Mouse (Mus musculus): Measurements from ENCODE around the gene Stard13. TPM values are rescaled to one million over a fixed set of nuclear protein-coding genes. Genes with fewer than 3 reads are reported as not detected.

The Stard13 gene
- polyA plus RNA-seq, 1 experiment from 2014 or later: 10.9 TPM

DNA sequence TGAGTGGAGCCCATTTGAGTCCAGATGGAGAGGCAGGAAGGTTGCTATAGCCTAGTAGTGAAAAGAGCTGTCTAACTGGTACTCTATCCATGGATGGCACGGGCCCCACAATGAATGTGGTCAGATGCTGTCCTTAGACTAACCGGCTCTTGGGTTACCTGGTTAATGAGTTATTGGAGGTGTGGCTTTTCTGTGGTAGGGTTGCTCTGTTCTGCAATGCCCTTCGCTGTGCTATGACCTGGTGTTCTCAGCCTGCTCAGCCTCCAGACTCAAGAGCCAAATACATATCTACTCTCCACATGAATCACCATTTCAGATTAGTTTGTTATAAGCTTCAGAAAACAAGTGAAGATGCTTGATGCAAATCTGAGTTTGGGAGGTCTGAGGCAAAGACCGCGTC lies 190.7 kb downstream of the Stard13 start:
- Histone ChIP-seq H3K27ac (no peak overlapping the region), H3K36me3 (peaks cover 52% of the 10 kb centered on the region), H3K4me1 (peaks cover 14% of the 10 kb centered on the region), H3K4me3 (no peak overlapping the region), H3K9ac (no peak overlapping the region), H3K9me3 (no peaks in the 10 kb centered on the region), H3K27me3 (no peaks in the 10 kb centered on the region), H3K4me2 (replicated peaks) (no peak overlapping the region)
- WGBS: 95% methylated on average over 5 of the region's 5 CpGs
- ATAC-seq (ENCODE audit: low FRiP score, low read depth): no peak

- peaks cover 3% of the 10 kb centered on the region; the same call in 1 of the 2 replicates for H3K4me1 ChIP-seq
- no peak overlapping the region for H3K9ac ChIP-seq
- H3K4me2 ChIP-seq (replicated peaks): no peak overlapping the region
- peaks cover 46% of the 10 kb centered on the region for H3K36me3 ChIP-seq
- H3K27ac ChIP-seq: no peak overlapping the region
- H3K4me3 ChIP-seq: no peak overlapping the region
- no peak for ATAC-seq (ENCODE audit: low FRiP score, low read depth)
- H3K27me3 ChIP-seq: no peaks in the 10 kb centered on the region
- peaks cover 4% of the 10 kb centered on the region; the same call in 1 of the 2 replicates for H3K9me3 ChIP-seq
- 83% methylated on average over 7 of the region's 7 CpGs for WGBS
These were observed 195.8 kb downstream of the Stard13 start for GRCm38 (mm10) chr5:151037871-151038270.

DNA sequence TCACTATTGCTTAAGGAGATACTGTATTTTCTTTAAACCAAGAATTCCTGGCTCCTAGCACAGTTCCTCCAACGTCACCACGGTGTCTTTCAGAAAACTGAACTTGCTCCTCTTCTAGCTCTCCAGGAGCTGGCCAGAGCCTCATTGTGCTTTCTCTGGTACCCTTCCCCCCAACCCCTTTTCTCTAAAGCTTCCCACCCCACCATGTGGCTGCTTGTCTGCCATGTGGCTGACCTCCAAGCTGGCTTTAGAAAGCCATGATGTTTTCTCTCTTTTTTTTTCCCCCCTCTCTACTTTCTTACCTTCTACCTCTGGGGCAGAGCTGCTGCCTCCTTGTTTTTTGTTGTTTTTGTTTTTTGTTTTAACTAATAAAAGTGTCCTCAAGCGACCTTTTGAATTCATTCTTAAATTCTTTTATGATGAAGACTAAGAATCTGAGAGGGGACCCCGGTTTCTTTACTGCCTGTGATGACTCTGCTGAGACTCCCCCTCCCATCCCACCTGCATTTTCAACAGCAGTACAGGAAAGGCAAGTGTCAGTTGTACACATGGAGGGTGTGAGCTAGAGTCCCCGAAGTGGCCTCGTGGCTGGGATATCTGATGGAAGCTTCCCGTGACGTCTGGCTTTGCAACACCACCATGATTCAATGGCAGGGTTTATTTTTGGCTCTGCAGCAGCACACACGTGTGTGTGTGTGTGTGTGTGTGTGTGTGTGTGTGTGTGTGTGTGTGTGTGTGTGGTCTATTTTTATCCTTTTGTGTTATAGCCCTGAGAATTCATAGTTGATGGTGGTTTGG lies 198.7 kb downstream of the Stard13 start:
- Histone ChIP-seq H3K27me3 (no peaks in the 10 kb centered on the region), H3K27ac (0 out of 2 replicates have a peak overlapping the region, but pooled peaks have one; percentile 6), H3K36me3 (peaks cover 20% of the 10 kb centered on the region), H3K4me2 (replicated peaks) (no peak overlapping the region), H3K9ac (no peak overlapping the region), H3K9me3 (peaks cover 4% of the 10 kb centered on the region; the same call in 1 of the 2 replicates), H3K4me3 (no peak overlapping the region), H3K4me1 (peaks cover 3% of the 10 kb centered on the region; the same call in 1 of the 2 replicates)
- no peak for ATAC-seq (ENCODE audit: low FRiP score, low read depth)
- 55% methylated on average over 9 of the region's 9 CpGs for WGBS

DNA sequence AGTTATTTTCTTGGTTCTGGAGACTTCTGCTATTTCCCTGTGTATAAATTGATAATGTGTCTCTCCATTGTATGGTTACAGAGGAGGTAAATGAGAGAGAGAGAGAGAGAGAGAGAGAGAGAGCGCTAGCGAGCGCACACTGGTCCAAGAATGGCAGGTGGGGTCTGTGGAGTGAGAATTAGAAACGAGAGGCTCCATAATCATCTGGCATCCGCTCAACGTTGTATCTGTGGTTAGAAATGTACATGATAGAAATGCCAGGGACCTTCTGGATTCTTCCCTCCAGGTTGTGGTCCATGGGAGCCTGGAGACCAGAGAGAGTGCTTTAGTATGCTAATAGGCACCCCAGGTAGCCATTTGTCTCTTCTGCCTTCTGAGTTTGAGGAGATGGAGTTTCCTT lies 204.7 kb downstream of the Stard13 start:
- WGBS: 78% methylated on average over 6 of the region's 6 CpGs

DNA sequence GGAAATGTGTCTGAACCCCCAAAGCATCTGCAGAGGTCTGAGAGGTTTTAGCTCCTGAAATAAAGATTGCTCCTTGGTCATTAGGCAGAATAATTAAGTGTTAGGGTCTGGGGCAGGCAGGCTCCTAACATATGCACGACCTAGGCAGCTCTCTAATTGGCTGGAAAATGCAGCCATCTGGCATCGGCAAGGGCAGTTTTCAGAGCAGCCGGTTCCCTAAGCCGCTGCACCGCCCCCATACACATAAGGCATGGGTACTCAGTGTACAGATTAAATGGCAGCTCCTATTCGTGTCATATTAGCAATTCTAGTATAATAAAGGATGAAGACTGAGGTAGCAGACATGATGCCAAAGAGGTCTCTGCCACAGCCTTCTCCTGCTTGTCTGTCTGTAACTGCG lies 206.5 kb downstream of the Stard13 start:
- Histone ChIP-seq H3K27ac (no peak overlapping the region), H3K4me2 (replicated peaks) (no peak overlapping the region), H3K9me3 (no peaks in the 10 kb centered on the region), H3K9ac (no peak overlapping the region), H3K36me3 (no peaks in the 10 kb centered on the region), H3K4me3 (no peak overlapping the region), H3K4me1 (peaks cover 32% of the 10 kb centered on the region), H3K27me3 (no peaks in the 10 kb centered on the region)
- WGBS: 19% methylated on average over 7 of the region's 7 CpGs
- no peak; the same call in 1 of the 2 replicates for ATAC-seq (ENCODE audit: low FRiP score, low read depth)

More for the DNA sequence above, 204.7 kb downstream of the Stard13 start:
- peaks cover 4% of the 10 kb centered on the region; the same call in 1 of the 2 replicates for H3K9me3 ChIP-seq
- H3K36me3 ChIP-seq: no peaks in the 10 kb centered on the region
- no peaks in the 10 kb centered on the region for H3K27me3 ChIP-seq
- no peak for ATAC-seq (ENCODE audit: low FRiP score, low read depth)
- no peak overlapping the region for H3K4me3 ChIP-seq
- H3K27ac ChIP-seq: no peak overlapping the region
- no peak overlapping the region for H3K4me2 ChIP-seq (replicated peaks)
- H3K9ac ChIP-seq: no peak overlapping the region
- peaks cover 14% of the 10 kb centered on the region for H3K4me1 ChIP-seq

DNA sequence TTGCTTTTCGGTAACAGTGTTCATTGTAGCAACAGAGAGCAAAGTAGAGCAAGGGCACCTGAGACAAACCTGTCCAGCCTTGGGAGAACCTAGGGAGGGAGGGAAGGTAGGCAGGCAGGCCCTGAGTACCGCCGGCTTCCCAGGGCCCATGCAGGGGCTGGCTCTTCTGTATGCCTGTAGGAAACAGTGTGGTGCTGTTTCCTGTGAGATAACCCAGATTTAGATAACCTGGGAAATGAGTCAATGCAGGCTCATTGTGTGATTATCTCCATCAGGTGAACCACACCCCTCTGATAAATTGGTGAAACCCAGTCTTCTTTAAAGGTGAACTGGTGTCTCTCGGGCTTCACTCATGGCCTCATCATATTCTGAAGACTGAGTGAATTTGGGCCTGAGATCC lies 207.6 kb downstream of the Stard13 start:
- Histone ChIP-seq H3K9ac (no peak overlapping the region), H3K9me3 (no peaks in the 10 kb centered on the region), H3K4me3 (no peak overlapping the region), H3K4me2 (replicated peaks) (no peak overlapping the region), H3K36me3 (no peaks in the 10 kb centered on the region), H3K4me1 (peaks cover 36% of the 10 kb centered on the region), H3K27me3 (no peaks in the 10 kb centered on the region), H3K27ac (no peak overlapping the region)
- 90% methylated on average over 4 of the region's 4 CpGs for WGBS
- no peak for ATAC-seq (ENCODE audit: low FRiP score, low read depth)

GRCm38 (mm10) chr5:151024483-151024882 lies 209.2 kb downstream of the Stard13 start:
- Histone ChIP-seq H3K9me3 (no peaks in the 10 kb centered on the region), H3K9ac (no peak overlapping the region), H3K27ac (no peak overlapping the region), H3K4me2 (replicated peaks) (no peak overlapping the region), H3K27me3 (no peaks in the 10 kb centered on the region), H3K36me3 (no peaks in the 10 kb centered on the region), H3K4me1 (peaks cover 50% of the 10 kb centered on the region), H3K4me3 (no peak overlapping the region)
- WGBS: 71% methylated on average over 2 of the region's 2 CpGs
- ATAC-seq (ENCODE audit: low FRiP score, low read depth): no peak

- H3K4me3 ChIP-seq: no peak overlapping the region
- no peak overlapping the region; the same call in 1 of the 2 replicates for H3K27ac ChIP-seq
- H3K9ac ChIP-seq: no peak overlapping the region
- peak overlapping the region; percentile 12 for H3K4me2 ChIP-seq (replicated peaks)
- ATAC-seq (ENCODE audit: low FRiP score, low read depth): peak; percentile 55; the same call in 1 of the 2 replicates
- H3K27me3 ChIP-seq: no peaks in the 10 kb centered on the region
- H3K36me3 ChIP-seq: no peaks in the 10 kb centered on the region
- peaks cover 58% of the 10 kb centered on the region for H3K4me1 ChIP-seq
- 10% methylated on average over 8 of the region's 8 CpGs for WGBS
- no peaks in the 10 kb centered on the region for H3K9me3 ChIP-seq
These were observed 210.2 kb downstream of the Stard13 start for GRCm38 (mm10) chr5:151023461-151023860.

DNA sequence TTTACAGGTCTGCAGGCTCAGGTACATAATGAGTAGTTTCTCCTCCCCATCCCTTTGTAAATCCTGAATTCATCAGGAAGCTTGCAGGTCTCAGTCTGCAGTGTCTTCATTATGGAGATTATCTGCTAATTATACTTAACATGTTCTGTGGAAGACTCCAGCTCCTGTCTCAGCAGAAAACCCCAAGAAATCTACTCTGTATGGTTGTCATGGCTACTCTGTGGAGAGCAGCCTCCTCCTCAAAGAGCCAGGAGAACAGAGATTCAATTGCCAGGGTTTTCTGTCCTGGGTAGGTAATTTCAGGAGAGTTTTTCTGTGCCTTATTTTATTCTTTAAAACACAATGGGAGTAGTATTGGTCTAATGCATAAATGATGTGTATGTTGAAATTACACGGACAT lies 210.7 kb downstream of the Stard13 start:
- Histone ChIP-seq H3K4me1 (peaks cover 57% of the 10 kb centered on the region), H3K27ac (no peak overlapping the region), H3K4me2 (replicated peaks) (peak overlapping the region; percentile 12; the same call in 1 of the 2 replicates), H3K4me3 (no peak overlapping the region), H3K9me3 (no peaks in the 10 kb centered on the region), H3K27me3 (no peaks in the 10 kb centered on the region), H3K36me3 (no peaks in the 10 kb centered on the region), H3K9ac (no peak overlapping the region)
- WGBS: 21% methylated on average over 1 of the region's 1 CpGs
- ATAC-seq (ENCODE audit: low FRiP score, low read depth): no peak

DNA sequence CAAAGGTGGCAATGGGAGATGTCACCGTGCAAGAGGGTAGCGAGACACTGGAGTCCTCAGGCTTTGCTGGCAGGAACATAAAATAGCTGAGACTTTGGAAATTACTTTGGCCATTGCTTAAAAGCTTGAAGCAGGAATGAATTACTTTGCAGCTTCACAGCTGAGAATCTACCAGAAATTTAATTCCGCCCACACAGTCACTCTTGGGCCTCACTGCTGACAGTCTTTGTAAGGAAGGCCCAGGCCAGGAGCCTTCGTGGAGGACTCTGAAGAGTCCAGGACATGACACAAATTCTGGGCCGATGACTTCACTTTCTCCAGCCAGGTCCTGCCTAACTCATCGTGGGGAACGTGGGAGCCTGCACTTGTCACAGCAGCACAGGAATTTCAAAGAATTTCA lies 211.6 kb downstream of the Stard13 start:
- Histone ChIP-seq H3K4me3 (no peak overlapping the region), H3K9me3 (no peaks in the 10 kb centered on the region), H3K4me2 (replicated peaks) (no peak overlapping the region), H3K9ac (no peak overlapping the region), H3K36me3 (no peaks in the 10 kb centered on the region), H3K4me1 (peaks cover 48% of the 10 kb centered on the region), H3K27me3 (no peaks in the 10 kb centered on the region), H3K27ac (no peak overlapping the region)
- ATAC-seq (ENCODE audit: low FRiP score, low read depth): no peak
- WGBS: 82% methylated on average over 7 of the region's 7 CpGs

- Histone ChIP-seq H3K36me3 (no peaks in the 10 kb centered on the region), H3K9ac (no peak overlapping the region), H3K4me1 (peaks cover 47% of the 10 kb centered on the region), H3K9me3 (no peaks in the 10 kb centered on the region), H3K4me3 (no peak overlapping the region), H3K27ac (no peak overlapping the region), H3K27me3 (no peaks in the 10 kb centered on the region), H3K4me2 (replicated peaks) (no peak overlapping the region)
- ATAC-seq (ENCODE audit: low FRiP score, low read depth): no peak
- WGBS: 73% methylated on average over 14 of the region's 14 CpGs
These were observed 212.8 kb downstream of the Stard13 start for GRCm38 (mm10) chr5:151020831-151021230.

GRCm38 (mm10) chr5:151020031-151020820 lies 213.4 kb downstream of the Stard13 start:
- Histone ChIP-seq H3K27me3 (no peaks in the 10 kb centered on the region), H3K27ac (no peak overlapping the region), H3K4me2 (replicated peaks) (no peak overlapping the region), H3K9me3 (peaks cover under 1% of the 10 kb centered on the region), H3K4me3 (no peak overlapping the region), H3K36me3 (no peaks in the 10 kb centered on the region), H3K4me1 (peaks cover 47% of the 10 kb centered on the region), H3K9ac (no peak overlapping the region)
- WGBS: 50% methylated on average over 13 of the region's 13 CpGs
- ATAC-seq (ENCODE audit: low FRiP score, low read depth): no peak
